Mouse (Mus musculus): ENCODE measurements at regions not wholly inside any gene's neighbourhood (a gene's known extent, or its start where the extent isn't known, plus 50 kb on each side); places are given as distances from the start of the nearest gene placed in this dataset.

GRCm38 (mm10) chr4:87298129-87298528, 67.9 kb upstream of the Slc24a2 start:
- ATAC-seq (ENCODE audit: extremely low read depth, insufficient number of reproducible peaks, low FRiP score, poor library complexity, severe bottlenecking): no peak

DNA sequence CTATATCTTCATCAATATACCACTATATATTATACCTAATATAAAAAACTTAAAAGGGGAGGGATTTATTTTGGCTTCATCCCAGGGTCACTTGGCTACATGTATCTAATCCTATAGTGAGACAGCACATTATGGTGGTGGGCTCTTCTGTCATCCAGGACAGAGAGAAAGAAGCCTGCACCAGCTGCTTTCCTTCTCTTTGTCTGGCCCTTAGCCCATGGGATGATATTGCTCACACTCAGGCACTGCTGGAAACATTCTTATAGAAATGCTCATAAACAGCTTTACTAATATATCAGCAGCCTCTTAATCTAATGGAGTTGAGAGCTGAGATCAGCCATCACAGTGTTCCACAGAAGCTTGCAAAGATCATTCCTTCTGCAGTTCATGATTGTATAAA, 64.3 kb upstream of the Slc24a2 start:
- ATAC-seq (ENCODE audit: extremely low read depth, insufficient number of reproducible peaks, low FRiP score, poor library complexity, severe bottlenecking): no peak

Data from neutrophil, adult 5-6 weeks (primary cell).